Mouse (Mus musculus) lung, postnatal 4 days (tissue): Measurements from ENCODE around the gene Wbp2nl.

ENCODE experiments used
- DNase-seq, 2 experiments: peaks; one replicate each; pipeline ENCODE4 v3.0.0; 2021

Gene Wbp2nl

GRCm38 (mm10) chr15:82298764-82299561 lies at the start of gene Wbp2nl:
TSS of gene Wbp2nl (plus strand) at chr15:82298954.
- DNase-seq, result peak; percentile 35 to 56

- DNase-seq, result no peak
These were observed 47.2 kb upstream of the Wbp2nl start for GRCm38 (mm10) chr15:82251579-82251978.

- DNase-seq, result no peak
These were observed 46.7 kb upstream of the Wbp2nl start, which contains the start of gene 1500009C09Rik for GRCm38 (mm10) chr15:82252097-82252496. TSS of gene 1500009C09Rik (plus strand) at chr15:82252397.

- DNase-seq, result no peak
These were observed 43.5 kb upstream of the Wbp2nl start for GRCm38 (mm10) chr15:82255248-82255647.

- no peak for DNase-seq
These were observed 42.8 kb upstream of the Wbp2nl start for GRCm38 (mm10) chr15:82255944-82256383.

GRCm38 (mm10) chr15:82259510-82259909 lies 39.2 kb upstream of the Wbp2nl start:
- peak; percentile 70 to 78 for DNase-seq

- DNase-seq, result peak; percentile 43 to 72
These were observed 32.4 kb upstream of the Wbp2nl start for GRCm38 (mm10) chr15:82266356-82266755.

GRCm38 (mm10) chr15:82268185-82268584 lies 30.6 kb upstream of the Wbp2nl start:
- no peak for DNase-seq

- DNase-seq, result no peak
These were observed 30.0 kb upstream of the Wbp2nl start for GRCm38 (mm10) chr15:82268783-82269182.

- DNase-seq, result peak; percentile 56 to 68
These were observed 27.6 kb upstream of the Wbp2nl start for GRCm38 (mm10) chr15:82271201-82271600.

GRCm38 (mm10) chr15:82272295-82272694 lies 26.5 kb upstream of the Wbp2nl start:
- DNase-seq, result no peak

- no peak for DNase-seq
These were observed 24.2 kb upstream of the Wbp2nl start, which contains the start of gene Sept3 for GRCm38 (mm10) chr15:82274593-82274926. TSS of gene Sept3 (plus strand) at chr15:82274893.

- peak in 1 of 2 experiments; percentile 39 for DNase-seq
These were observed 23.5 kb upstream of the Wbp2nl start for GRCm38 (mm10) chr15:82274927-82275901.

GRCm38 (mm10) chr15:82277591-82277990 lies 21.2 kb upstream of the Wbp2nl start:
- DNase-seq, result no peak

GRCm38 (mm10) chr15:82280638-82281037 lies 18.1 kb upstream of the Wbp2nl start:
- no peak for DNase-seq

- no peak for DNase-seq
These were observed 12.6 kb upstream of the Wbp2nl start for GRCm38 (mm10) chr15:82286157-82286556.

GRCm38 (mm10) chr15:82290252-82290651 lies 8.5 kb upstream of the Wbp2nl start:
- DNase-seq, result no peak

- no peak for DNase-seq
These were observed 5.9 kb upstream of the Wbp2nl start for GRCm38 (mm10) chr15:82292851-82293250.

GRCm38 (mm10) chr15:82293271-82293711 lies 5.5 kb upstream of the Wbp2nl start:
- no peak for DNase-seq

- peak in 1 of 2 experiments; percentile 30 for DNase-seq
These were observed 4.7 kb upstream of the Wbp2nl start for GRCm38 (mm10) chr15:82294059-82294458.

GRCm38 (mm10) chr15:82307107-82307506 lies 8.4 kb downstream of the Wbp2nl start:
- no peak for DNase-seq

- no peak for DNase-seq
These were observed 9.7 kb downstream of the Wbp2nl start for GRCm38 (mm10) chr15:82308416-82308815.

- peak in 1 of 2 experiments; percentile 27 for DNase-seq
These were observed 19.1 kb downstream of the Wbp2nl start for GRCm38 (mm10) chr15:82317839-82318238.
